Mouse (Mus musculus) adrenal gland, postnatal 0 days (tissue): ENCODE data around the gene Exoc6b. TPM values are rescaled to one million over a fixed set of nuclear protein-coding genes. Genes with fewer than 3 reads are reported as not detected.

Source experiments
- polyA plus RNA-seq: library from polyadenylated mRNA; unstranded; fragments of >200 nt; fragmentation: Nextera tagmentation; extraction: Ambion mirVana; gene quantifications from 2 replicates; pipeline ENCODE4 v1.2.1, GENCODE M21; 2015

Gene Exoc6b
- polyA plus RNA-seq, result 15.6 and 21.8 TPM in 2 replicates

GRCm38 (mm10) chr6:85069023-85069985 lies at the start of gene Exoc6b:
Gene Exoc6b, minus strand, starts transcription at chr6:85069513.

GRCm38 (mm10) chr6:84593693-84594092 lies 475.6 kb downstream of the Exoc6b start, which contains the start of gene Cyp26b1:
Gene Cyp26b1, minus strand, starts transcription at chr6:84593908.

Other genes with a start within 250 kb of the Exoc6b start
- gene Spr, start 68.3 kb upstream of the Exoc6b start, polyA plus RNA-seq, result 83.0 and 92.0 TPM in 2 replicates
- 0.52 TPM in 1 of 2 replicates, not detected in the other for gene Emx1, start 117.9 kb upstream of the Exoc6b start, polyA plus RNA-seq